Mouse (Mus musculus) right cerebral cortex, postnatal 14 days (tissue): Measurements from ENCODE around the gene Tmem163.
A peak's percentile ranks its signal among the peaks of the same experiment; 100 is the strongest.

Experiments used
- DNase-seq: peaks from one replicate; pipeline ENCODE4 v3.0.0; 2022

The Tmem163 gene

DNA sequence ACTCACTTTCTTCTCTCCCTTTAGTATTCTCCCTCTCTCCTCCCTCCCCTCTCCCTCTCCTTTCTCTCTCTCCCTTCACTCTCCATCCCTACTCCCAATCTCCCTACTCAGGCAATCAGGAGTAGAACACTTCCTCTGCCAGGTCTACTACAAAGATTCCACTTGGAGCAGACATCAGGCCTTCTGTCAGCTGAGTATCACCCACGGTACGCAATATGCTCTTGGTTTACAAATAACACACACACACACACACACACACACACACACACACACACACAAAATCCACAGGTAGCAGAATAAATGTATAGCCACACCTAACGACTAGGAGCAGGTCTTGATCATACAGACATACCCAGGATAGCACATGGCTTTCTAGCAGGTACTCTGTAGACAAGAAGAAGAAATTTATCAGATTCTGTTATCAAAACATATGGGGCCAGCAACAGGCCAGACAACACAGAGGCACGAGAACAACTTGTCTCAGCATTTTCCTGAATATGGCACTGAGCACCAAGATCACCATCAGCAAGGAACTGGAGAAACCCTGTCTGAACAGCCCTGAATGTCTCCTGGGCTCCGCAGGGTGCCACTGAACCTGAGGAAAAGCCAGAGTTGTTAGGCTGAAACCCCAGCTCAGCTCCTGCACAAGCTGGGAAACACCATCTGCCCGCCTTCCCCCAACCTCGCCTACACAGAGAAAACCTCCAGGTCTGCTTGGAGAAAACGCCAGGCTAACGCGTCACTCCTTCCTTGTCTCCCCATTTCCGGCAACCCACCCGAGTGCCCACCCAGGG lies 36.2 kb downstream of the Tmem163 start:
- DNase-seq: peak; percentile 10

DNA sequence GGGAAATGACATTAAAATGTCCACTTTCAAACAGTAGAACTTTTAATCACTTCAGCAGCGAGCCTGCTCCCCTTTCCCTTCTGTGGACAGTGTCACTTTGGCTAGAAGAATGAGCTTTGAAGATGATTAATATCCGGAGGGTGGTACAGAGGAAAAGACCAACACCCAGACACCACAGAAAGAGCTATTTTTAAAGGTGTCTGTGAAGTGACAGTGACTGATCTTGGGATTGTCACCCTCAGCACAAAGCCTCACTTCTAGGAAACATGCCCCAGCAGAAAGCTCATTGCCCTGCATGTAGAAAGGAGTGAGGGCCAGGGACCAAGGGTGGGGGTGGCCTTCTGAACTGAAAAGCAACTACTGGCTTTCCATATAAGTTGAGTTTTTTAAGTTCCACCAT lies 41.4 kb downstream of the Tmem163 start:
- DNase-seq: no peak

DNA sequence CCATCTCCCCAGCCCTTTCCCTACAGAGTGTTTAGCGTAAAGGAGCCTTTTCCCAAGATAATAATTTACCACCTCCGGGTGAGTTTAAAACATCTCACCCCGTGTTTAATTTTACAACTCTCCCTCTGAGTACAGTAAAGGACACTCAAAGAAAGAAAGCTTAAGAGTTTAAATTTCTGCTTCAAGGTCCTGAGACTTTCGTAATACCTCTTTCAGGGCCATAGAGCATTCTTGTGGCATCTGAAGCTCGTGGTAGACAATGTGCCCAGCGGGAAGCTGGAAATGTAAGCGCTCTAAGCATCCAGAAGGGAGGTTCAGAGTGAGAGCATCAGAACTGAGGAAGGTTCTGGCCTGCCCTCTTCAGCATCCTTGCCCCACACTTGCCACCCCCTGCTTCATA lies 52.2 kb downstream of the Tmem163 start:
- DNase-seq: no peak

DNA sequence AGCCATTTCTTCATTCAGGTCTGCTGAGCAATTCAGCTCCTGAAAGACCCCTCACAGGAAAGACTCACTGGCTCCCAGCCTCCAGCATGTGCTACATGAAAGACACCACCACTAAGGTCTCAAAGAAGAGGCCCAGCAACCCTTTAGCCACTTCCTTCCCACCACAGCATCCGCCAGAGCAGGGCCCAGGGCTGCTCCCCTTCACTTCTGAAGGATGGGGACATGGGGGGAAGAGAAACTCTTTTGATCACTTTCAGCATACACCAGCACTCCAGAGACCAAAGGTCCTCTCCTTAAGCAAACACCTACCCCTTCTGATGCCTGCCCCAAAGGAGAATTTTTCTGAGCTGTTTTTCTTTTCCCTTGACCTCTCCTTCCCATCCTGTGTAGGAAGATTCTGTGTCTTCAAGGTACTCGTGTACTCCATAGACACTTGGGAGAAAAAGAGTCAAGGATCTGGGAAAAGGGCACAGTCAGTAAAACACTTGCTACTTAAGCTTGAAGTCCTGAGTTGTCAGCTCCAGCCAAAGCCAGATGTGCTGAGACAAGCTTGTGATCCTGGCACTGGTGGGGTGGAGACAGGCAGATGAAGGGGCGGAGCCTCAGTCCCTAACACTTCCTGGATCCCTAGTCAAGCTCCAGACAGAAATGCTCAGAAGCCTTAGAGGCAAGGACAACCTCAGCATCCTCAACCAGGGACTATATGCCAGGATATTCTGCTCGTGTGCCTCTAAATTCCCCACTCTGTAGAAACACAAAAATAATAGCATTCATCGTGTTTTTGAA lies 53.6 kb downstream of the Tmem163 start:
- no peak for DNase-seq

DNA sequence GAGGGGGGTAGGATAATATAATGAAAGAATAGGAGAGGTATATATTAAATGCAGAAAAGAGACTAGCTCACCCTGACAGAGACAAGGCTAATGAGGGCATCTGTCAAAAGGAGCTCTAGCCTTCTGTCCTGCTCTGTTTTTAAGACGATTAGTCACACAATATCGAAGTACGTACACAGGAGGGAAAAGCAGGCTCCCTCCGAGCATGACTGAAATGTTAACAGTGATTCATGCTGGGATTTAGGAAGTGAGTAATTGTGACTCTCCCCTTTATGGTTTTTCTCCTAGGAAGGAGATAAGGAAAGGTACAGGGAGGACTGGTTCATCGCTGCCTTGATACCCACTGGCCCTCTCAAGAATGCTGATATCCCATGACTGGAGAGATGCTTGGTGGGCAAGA lies 57.0 kb downstream of the Tmem163 start:
- DNase-seq: no peak

DNA sequence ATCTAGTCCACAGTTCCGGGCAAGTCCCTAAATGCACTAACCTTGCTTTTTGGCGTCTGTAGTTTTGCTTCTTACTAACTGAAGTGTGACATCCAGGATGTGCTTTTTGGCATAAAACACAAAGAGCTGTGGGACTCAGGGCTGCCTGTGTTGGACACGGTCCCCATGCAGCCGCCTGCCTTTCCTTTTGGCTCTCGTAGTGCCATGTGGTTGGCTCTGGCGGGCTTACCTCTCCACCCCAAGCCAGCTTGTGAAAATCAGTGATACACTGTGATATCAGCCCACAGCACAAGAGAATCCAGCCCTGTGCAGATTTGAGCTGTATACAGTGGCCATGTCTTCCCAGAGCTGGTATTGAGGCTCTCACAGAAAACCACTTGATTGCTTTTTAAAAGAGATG lies 60.3 kb downstream of the Tmem163 start:
- no peak for DNase-seq

DNA sequence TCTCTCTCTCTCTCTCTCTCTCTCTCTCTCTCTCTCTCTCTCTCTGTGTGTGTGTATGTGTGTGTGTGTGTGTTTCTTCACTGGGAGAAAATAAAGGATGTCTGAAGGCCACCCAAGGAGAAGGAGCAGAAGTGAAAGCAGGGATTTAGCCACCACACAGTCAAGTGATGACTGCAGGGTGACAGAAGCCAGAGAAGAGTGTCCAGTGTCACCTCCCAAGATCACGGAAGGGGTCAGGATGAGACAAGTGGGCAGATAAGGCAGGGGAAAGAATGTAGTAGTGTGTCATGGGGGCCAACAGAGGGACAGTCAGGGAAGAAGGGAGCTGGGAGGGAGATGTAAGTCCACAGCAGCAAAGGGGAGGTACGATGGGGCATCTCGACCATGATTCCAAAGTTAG lies 69.0 kb downstream of the Tmem163 start:
- DNase-seq: no peak

DNA sequence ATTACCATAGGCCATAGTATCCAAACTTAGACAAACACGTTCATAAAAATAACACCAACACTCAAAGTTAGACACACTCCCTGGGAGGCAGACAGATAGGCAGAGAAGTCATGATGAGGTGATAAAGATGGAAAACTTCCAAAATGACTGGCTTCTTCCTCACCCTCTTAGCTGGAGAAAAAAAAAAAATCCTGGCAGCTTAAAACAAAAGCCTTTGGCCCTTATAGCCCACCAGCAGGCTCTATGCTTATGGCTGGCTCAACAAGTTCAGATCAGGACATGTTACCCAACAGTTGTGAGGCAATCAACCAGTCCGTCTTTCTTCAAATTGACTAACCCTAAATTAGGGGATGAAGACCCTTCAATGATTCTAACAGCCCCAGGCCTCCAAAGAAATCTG lies 69.5 kb downstream of the Tmem163 start:
- no peak for DNase-seq

DNA sequence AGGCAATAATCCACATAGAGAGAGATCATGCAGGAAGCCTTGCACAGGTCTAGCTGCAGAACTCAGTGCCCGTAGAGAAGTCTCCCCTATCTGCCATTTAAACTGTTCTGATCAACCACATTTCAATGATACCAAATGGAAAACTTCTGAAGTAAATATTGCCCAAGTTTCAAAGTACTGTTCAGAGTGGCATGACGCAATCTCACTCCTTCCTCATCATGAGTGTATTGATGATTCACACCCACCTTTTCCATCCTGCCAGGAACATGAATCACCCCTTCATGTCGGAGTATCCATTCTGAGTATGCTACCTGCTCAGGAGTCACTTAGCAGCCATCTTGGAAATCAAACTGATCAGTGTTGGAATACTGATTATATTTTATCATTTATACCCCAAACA lies 71.0 kb downstream of the Tmem163 start:
- no peak for DNase-seq

DNA sequence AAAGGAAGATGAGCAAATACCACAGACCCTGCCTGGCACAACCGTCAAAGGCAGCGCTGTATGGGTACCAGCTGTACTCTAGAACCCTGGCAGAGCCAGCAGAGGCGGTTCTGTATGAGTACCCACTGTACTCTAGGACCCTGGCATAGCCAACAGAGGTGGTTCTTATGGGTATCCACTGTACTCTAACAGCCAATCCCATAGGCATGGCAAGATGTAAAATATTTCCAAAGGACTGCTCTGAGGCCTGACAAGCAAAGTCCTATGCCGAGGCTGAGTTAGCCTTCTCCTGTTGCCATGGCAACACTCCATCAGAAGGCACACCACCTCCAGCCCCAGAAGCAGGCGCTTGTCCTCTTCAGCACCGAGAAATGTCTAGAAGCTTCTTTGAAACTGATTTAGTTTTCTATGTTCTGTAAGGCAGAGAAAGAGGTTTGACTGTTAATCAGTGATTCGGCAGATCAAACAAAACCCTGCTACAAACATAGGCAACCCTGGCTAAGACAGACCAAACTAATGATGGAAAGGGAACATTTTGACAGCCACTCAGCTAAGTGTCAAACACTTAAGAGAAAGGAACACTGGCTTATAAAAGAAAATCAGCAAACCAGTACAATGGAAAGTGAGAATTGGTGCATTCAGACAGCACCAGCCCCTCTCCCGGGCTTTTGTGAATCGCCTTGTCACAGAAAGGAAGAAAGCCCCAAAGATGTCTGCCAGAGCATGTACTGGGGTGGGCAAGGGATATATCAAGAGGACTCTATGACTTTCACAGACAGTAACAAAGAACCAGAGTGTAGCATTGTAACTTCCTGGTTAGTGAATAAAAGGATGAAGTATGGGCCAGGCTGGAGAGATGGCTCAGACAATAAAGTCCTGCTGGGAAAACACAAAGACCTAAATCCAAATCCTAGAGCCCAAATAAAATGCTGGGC lies 75.4 kb downstream of the Tmem163 start:
- DNase-seq: no peak

DNA sequence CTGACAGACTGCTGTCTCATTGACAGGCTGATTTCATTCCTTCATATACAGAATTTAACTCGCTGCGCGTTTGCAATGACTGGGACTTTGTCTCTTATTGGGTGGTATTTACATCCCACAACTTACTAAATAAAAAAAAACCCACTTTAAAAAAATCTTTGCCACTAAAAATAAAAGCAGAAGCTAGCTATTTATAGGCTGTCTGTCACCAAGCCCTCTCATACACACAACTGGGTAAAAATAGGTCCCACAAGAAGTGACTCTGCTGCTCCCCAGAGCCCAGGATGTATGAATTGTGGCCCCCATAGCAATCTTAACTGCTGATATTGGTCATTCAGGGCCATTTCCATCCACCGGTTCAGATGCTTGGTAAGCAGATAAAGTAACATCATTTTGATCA lies 83.2 kb downstream of the Tmem163 start:
- DNase-seq: no peak

DNA sequence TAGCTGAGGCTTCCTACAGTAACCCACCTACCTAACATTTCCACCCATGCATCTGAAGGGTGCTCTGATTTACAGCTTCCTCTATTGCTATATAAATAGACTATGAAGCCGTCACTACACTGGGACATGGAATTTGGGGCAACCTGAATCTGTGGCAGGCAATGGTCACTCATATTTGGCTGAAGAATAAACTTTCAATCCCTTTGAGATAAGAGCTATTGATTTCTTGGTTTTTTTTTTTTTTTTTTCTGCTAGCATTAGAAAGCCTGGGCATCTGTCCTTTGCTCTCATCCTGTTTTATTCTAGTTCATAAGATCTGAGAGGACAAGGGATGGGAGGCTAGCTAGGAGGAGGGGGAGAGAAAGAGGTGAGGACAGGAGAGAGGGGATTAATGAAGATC lies 83.6 kb downstream of the Tmem163 start:
- DNase-seq: no peak

DNA sequence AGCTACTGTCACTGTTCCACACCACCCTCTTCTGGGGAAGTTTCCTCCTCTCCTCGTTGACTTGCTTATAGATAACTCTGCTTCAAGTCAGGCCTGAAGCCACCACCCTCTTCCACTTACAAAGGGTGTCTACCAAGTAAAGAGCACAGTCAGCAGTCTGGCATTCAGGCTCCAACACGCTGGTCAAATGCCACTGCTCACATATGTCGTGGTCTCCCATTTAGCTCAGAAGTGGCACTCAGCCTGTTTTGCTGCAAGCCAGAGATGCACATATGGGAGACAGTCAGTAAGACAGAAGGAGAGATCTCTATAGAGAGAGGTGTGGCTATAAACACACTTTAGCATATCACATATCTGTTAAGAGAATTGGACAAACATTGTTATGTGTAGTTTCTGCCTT lies 89.8 kb downstream of the Tmem163 start:
- no peak for DNase-seq

DNA sequence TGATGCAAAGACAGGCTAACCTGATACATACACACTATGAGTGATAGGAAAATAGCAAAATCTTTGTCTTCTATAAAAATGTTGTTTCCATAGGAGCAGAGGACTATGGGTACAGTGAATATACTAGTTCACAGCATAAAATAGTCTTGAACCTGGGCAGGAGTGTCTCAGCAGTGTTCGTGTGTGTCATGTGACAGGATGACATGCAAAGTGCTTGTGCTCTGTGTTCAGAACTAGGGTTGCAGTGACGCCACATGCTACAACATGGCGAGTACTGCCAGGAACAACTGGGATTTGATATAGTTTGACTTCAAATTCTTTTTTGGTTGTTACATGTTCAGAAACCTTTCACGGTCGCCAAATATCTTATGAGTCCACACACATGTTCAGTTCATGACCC lies 92.3 kb downstream of the Tmem163 start:
- no peak for DNase-seq

DNA sequence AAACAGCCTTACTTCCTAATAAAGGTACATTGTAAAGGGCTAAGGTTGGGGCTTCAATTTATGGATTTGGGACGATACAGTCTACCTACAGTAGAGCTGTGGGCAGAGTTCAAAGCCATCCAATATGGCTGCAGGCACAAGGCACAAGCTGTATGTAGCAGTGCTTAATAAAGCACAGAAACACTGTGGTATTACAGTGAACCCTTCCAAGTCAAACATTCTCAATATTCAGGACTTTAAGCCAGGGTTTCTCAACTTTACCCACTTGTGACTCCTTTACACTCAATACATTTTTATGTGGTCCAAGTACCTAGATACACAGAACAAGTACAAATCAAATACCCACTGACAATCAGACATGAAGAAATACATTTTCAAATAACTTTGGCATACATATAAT lies 93.2 kb downstream of the Tmem163 start:
- DNase-seq: no peak

DNA sequence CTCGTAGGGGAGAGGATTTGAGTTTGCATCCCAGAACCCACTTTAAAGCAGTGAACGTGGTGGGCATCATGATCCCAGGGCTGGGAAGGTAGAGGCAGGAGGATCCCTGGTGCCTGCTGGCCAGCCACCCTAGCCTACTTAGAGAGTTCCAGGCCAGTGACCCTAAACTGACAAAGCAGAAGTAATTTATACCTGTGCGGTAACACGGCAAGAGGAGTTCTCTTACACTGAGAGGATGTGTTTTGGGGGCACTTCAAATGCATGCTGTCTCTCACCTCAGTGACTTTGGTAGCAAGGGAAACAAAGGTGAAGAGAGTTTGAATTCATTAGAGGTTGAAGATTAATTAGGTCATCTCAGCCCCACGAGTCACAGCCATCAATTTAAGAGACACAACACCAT lies 101.4 kb downstream of the Tmem163 start:
- DNase-seq: no peak

DNA sequence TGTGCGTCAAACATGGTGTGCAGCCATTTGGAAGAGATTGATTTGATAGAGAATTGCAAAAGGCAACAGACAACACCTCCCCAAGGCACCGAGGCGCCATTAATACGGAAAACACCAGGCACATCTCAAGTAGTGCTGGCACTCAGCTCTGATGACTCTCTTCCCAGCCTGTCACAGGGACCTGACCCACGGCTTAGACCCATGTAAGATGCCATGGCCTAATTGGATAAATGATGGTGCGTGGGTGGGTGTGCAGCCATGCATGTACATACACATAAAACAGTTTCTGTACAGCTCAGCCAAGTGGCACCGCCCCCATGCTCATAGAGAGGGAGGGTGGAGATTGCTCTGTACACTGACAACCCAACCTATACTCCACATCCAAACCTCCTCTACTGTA lies 102.3 kb downstream of the Tmem163 start:
- no peak for DNase-seq

DNA sequence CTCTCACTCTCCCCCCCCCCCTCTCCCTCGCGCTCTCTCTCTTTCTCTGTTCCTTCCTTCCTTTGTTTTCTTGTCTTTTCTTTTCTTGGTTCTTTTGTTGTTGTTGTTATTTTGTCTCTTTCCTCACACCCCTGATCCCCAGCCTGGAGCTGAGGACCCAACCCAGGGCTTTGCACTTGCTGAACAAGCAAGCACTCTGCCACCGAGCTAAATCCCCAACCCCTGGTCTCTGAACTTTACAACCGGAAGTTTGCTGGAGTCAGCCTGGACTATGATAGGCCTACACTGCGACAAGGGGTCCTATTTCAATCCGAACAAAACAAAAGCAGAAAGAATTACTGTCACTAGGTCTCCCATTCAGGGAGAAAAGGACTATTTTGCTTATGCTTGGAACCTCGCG lies 102.8 kb downstream of the Tmem163 start:
- DNase-seq: no peak

DNA sequence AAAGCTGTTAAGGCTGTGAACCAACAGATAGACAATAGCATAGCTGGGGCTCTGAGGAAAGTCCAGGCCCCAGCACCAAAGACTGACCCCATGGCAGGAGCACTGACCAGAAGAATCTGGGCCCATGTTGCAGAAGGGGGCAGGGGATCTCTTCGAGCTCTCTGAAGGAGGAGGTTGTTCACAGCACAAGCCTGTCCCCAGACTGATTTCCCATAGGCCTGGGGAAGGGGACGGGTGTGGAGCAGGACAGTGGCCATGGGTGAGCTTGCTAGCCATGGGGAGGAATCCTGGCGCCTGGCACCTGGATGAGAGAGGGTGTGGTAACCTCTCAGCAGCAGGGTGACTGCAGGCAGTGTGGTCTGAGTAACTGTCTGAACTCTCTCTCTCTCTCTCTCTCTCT lies 103.2 kb downstream of the Tmem163 start:
- no peak for DNase-seq

DNA sequence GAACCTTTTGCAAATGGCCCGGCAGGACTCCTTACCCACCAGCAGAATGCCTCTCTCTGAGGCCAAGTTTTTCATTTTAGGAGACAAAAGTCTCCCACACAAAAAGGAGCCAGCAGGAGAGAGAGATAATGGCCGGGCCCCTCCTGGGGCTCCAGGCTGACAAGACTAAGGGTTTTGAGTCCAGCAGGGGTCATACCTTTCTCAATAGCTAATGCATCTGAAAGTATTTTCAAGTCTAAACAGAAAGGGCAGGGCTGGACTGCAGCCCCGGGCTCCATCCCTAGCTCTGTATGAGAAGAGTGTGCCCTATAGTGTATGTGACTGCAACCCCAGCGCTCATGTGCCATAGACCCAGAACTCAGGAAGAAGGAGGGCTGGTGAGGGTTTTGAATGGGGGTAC lies 103.7 kb downstream of the Tmem163 start:
- no peak for DNase-seq

DNA sequence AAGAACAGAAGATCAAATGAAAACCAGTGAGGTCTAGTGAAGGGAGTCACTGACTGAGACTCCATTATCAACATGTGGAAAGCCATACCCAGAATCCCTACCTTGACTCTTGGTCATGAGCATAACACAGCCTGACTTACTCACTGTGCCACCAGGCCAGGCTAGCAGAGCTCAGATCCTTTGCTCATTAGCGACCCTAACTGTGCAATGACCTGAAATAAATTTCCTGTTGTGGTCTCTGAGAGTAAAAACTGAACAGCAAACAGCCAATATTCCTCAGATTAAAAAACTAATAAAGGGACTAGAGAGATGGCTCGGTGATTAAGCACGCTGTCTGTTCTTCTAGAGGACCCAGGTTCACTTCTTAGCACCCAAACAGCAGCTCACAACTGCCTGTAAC lies 106.2 kb downstream of the Tmem163 start:
- DNase-seq: no peak

DNA sequence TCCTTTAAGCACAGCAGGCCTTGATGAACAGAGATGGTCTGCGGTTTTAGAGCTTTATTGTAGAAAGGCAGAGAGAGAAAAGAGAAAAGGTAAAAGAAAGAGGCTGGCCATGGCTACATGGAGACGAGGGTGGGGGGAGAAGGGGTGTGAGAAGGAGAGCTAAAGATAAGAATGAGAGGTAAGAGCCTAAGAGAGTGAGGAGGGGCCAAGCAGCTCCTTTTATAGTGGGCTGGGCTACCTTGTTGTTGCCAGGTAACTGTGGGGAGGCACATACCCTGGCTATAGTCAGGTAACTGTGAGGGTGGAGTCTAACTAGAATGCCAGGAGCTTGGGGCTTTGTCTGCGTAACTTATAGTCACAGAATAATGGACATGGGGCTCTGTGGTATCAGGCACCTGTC lies 110.7 kb downstream of the Tmem163 start:
- no peak for DNase-seq

DNA sequence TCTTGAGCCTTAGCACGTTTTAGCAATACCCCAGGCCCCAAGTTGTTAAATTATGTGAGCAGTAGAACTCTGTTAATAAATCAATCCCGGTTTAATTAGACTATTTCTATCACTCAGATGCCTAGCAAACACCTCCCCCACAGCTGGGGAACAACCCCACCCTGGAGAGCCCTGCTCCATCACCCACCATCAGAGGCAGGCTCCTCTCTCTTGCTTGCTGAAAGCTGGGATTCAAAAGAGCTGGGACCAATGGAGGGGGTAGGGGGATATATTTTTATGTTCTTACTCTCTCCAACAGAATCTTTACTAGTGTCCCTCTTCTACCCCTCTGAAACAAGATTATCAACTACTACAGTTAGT lies 122.9 kb downstream of the Tmem163 start:
- no peak for DNase-seq
